8 mouse cellular contexts compared by ENCODE assay signal in genomic region chr10:13964501-13965281, GRCm38 (mm10). TPM values are rescaled to one million over a fixed set of nuclear protein-coding genes. Genes with fewer than 3 reads are reported as not detected.
DNase-seq lines count a peak whose midpoint lies in the region; ATAC-seq and TF ChIP-seq lines count a peak whose summit lies in the region.

No protein-coding gene starts in this region.

- H3K4me3 ChIP-seq in forebrain, embryonic 14.5 days (ENCODE audit: low read depth, low read length), result peak overlapping the region; percentile 77
- H3K4me3 ChIP-seq in neural tube, embryonic 13.5 days, result peak overlapping the region; percentile 84
- peak overlapping the region; percentile 92 for H3K4me3 ChIP-seq in stomach, postnatal 0 days (ENCODE audit: low read depth, low read length)

- no peak for TF ChIP-seq EP300 in stomach, postnatal 0 days (optimal IDR thresholded peaks at IDR 0.05)

- peak; percentile 42 for ATAC-seq in CD4-positive, CD25-positive, alpha-beta regulatory T cell, adult 4 months
- ATAC-seq in forebrain, embryonic 14.5 days, result peak; percentile 24
- ATAC-seq in neural tube, embryonic 13.5 days (ENCODE audit: low read depth), result peak; percentile 17
- peak; percentile 69 for ATAC-seq in stomach, postnatal 0 days (ENCODE audit: low FRiP score, low TSS enrichment)

- peak; percentile 47 for TF ChIP-seq CTCF in stomach, postnatal 0 days (IDR thresholded peaks at IDR 0.05; ENCODE audit: low read depth)

- H3K9ac ChIP-seq in forebrain, embryonic 14.5 days (ENCODE audit: low read length), result peak overlapping the region; percentile 91
- H3K9ac ChIP-seq in neural tube, embryonic 13.5 days, result peak overlapping the region; percentile 94
- peak overlapping the region; percentile 88 for H3K9ac ChIP-seq in stomach, postnatal 0 days (ENCODE audit: low read length)

- H3K27ac ChIP-seq in forebrain, embryonic 14.5 days (ENCODE audit: low read depth, low read length), result peak overlapping the region; percentile 97
- peak overlapping the region; percentile 99 for H3K27ac ChIP-seq in neural tube, embryonic 13.5 days (replicated peaks)
- H3K27ac ChIP-seq in stomach, postnatal 0 days (replicated peaks), result peak overlapping the region; percentile 98

- intact Hi-C loops in heart, postnatal 14 days (cut with DNase I), result loop anchor here (5.0 kb wide), 4 partner anchors 97 to 397 kb away; partner anchors contain the start of gene Aig1

- H3K4me2 ChIP-seq in forebrain, embryonic 14.5 days (ENCODE audit: low read length), result peak overlapping the region; percentile 99
- H3K4me2 ChIP-seq in neural tube, embryonic 13.5 days, result peak overlapping the region; percentile 98
- H3K4me2 ChIP-seq in stomach, postnatal 0 days (replicated peaks; ENCODE audit: low read depth), result peak overlapping the region; percentile 97

- under 1% methylated on average over 56 of the region's 65 CpGs for WGBS in forebrain, embryonic 14.5 days
- under 1% methylated on average over 65 of the region's 65 CpGs for WGBS in neural tube, embryonic 13.5 days
- WGBS in stomach, postnatal 0 days, result under 1% methylated on average over 59 of the region's 65 CpGs

- H3K9me3 ChIP-seq in forebrain, embryonic 14.5 days (replicated peaks; ENCODE audit: control insufficient read depth, low read length), result no peaks in the 10 kb centered on the region
- H3K9me3 ChIP-seq in neural tube, embryonic 13.5 days, result no peaks in the 10 kb centered on the region
- no peaks in the 10 kb centered on the region for H3K9me3 ChIP-seq in stomach, postnatal 0 days (ENCODE audit: control insufficient read depth, low read length)

- no peaks in the 10 kb centered on the region for H3K36me3 ChIP-seq in forebrain, embryonic 14.5 days (ENCODE audit: control insufficient read depth, insufficient read depth, low read length)
- H3K36me3 ChIP-seq in neural tube, embryonic 13.5 days, result no peaks in the 10 kb centered on the region
- no peaks in the 10 kb centered on the region for H3K36me3 ChIP-seq in stomach, postnatal 0 days (ENCODE audit: control insufficient read depth, insufficient read depth, low read length)

- peak; percentile 22 for DNase-seq in brain, embryonic 18.5 days (ENCODE audit: low read depth, low spot score)
- DNase-seq in forebrain, embryonic 14.5 days (ENCODE audit: low spot score), result peak; percentile 71
- peak; percentile 92 to 95 for DNase-seq in heart, postnatal 14 days
- peak; percentile 73 to 75 for DNase-seq in layer of hippocampus, adult 18-20 months (ENCODE audit: low spot score in 2 of 2)
- peak; percentile 95 to 96 for DNase-seq in lung, adult 18-20 months
- peak; percentile 83 for DNase-seq in stomach, postnatal 0 days (ENCODE audit: low spot score)

- no peaks in the 10 kb centered on the region for H3K4me1 ChIP-seq in forebrain, embryonic 14.5 days (ENCODE audit: control insufficient read depth, insufficient read depth, low read length)
- peaks cover 12% of the 10 kb centered on the region for H3K4me1 ChIP-seq in neural tube, embryonic 13.5 days (replicated peaks)
- no peaks in the 10 kb centered on the region for H3K4me1 ChIP-seq in stomach, postnatal 0 days (replicated peaks; ENCODE audit: control insufficient read depth, insufficient read depth)

- H3K27me3 ChIP-seq in forebrain, embryonic 14.5 days (replicated peaks; ENCODE audit: control insufficient read depth, insufficient read depth, low read length), result no peaks in the 10 kb centered on the region; the same call in 1 of the 2 replicates
- no peaks in the 10 kb centered on the region; the same call in 1 of the 2 replicates for H3K27me3 ChIP-seq in neural tube, embryonic 13.5 days
- H3K27me3 ChIP-seq in stomach, postnatal 0 days (ENCODE audit: control insufficient read depth, insufficient read depth, low read length), result no peaks in the 10 kb centered on the region

RNA-seq across cellular contexts. Expression of gene Hivep2, which starts 1.2 kb away (rescaled TPM):
- polyA plus RNA-seq in CD4-positive, CD25-positive, alpha-beta regulatory T cell, adult 4 months (2017; shearing (Covaris generic)), result 10 to 100 TPM; 20.2 to 20.7 TPM
- 21.1 and 36.8 TPM in 2 replicates for polyA plus RNA-seq in forebrain, embryonic 14.5 days (2014; fragmentation: Nextera tagmentation; extraction: Ambion mirVana)
- total RNA-seq in heart, postnatal 14 days (2021), result 10 to 100 TPM; 28.1 to 28.8 TPM
- total RNA-seq in layer of hippocampus, adult 18-20 months (2021), result 100 to 1,000 TPM; 181 to 200 TPM
- 8.6 and 9.5 TPM in 2 replicates for polyA plus RNA-seq in neural tube, embryonic 13.5 days (2015; fragmentation: Nextera tagmentation; extraction: Ambion mirVana)
- 2.9 and 3.1 TPM in 2 replicates for polyA plus RNA-seq in stomach, postnatal 0 days (2015; fragmentation: Nextera tagmentation; extraction: Ambion mirVana)

Comparison
In these comparisons a context has a peak if more than half of its experiments do, and no peak if none do; other contexts are left out.
1. Peak in every context shown above with its lines: DNase-seq, ATAC-seq, H3K4me3 ChIP-seq and H3K27ac ChIP-seq.
2. ATAC-seq: peak in every context shown above with its lines; median percentile 69 in stomach, postnatal 0 days; 42 in CD4-positive, CD25-positive, alpha-beta regulatory T cell, adult 4 months; 24 in forebrain, embryonic 14.5 days; 17 in neural tube, embryonic 13.5 days.
3. DNase-seq: peak in every context shown above with its lines; median percentile 96 in lung, adult 18-20 months; 94 in heart, postnatal 14 days; 83 in stomach, postnatal 0 days; 74 in layer of hippocampus, adult 18-20 months; 71 in forebrain, embryonic 14.5 days; 22 in brain, embryonic 18.5 days.